Mouse (Mus musculus) embryonic facial prominence, embryonic 15.5 days (tissue): ENCODE data around the gene Bace1. TPM values are rescaled to one million over a fixed set of nuclear protein-coding genes. Genes with fewer than 3 reads are reported as not detected.

Experiments
- ATAC-seq: fragments of 200-750 bp; cut with Nextera tagmentation; 2 replicates; pipeline ENCODE4 v1.8.0; 2017; ENCODE audit warnings: low read depth, moderate TSS enrichment; ENCODE audit not compliant: insufficient number of reproducible peaks, low FRiP score, low TSS enrichment
- H3K27ac ChIP-seq: fragments of 300-500 bp; sonication (generic); replicated peaks from 2 replicates; pipeline ENCODE4 v1.5.1; 2015; ENCODE audit warnings: mild to moderate bottlenecking, inconsistent platforms
- H3K27me3 ChIP-seq: fragments of 300-500 bp; sonication (generic); 2 replicates; pipeline ENCODE4 v1.6.1; 2015; ENCODE audit warnings: inconsistent platforms
- H3K36me3 ChIP-seq: fragments of 300-500 bp; sonication (generic); 2 replicates; pipeline ENCODE4 v1.6.1; 2015; ENCODE audit warnings: mild to moderate bottlenecking, inconsistent platforms
- H3K4me1 ChIP-seq: fragments of 300-500 bp; sonication (generic); 2 replicates; pipeline ENCODE4 v1.6.1; 2015; ENCODE audit warnings: inconsistent platforms
- H3K4me2 ChIP-seq: fragments of 300-500 bp; sonication (generic); replicated peaks from 2 replicates; pipeline ENCODE4 v1.6.1; 2015; ENCODE audit warnings: mild to moderate bottlenecking, inconsistent platforms
- H3K4me3 ChIP-seq: fragments of 300-500 bp; sonication (generic); replicated peaks from 2 replicates; pipeline ENCODE4 v1.5.1; 2015; ENCODE audit warnings: mild to moderate bottlenecking, inconsistent platforms
- H3K9ac ChIP-seq: fragments of 300-500 bp; sonication (generic); 2 replicates; pipeline ENCODE4 v1.6.1; 2015; ENCODE audit warnings: inconsistent platforms
- H3K9me3 ChIP-seq: fragments of 300-500 bp; sonication (generic); replicated peaks from 2 replicates; pipeline ENCODE4 v1.6.1; 2016; ENCODE audit warnings: inconsistent platforms
- WGBS: fragments of 180-500 bp; shearing (Covaris S2); methylation state at CpG from one replicate; pipeline ENCODE4 v1.1.7; 2015; 5-methylcytosine and 5-hydroxymethylcytosine counted together
- polyA plus RNA-seq: library from polyadenylated mRNA; unstranded; fragments of >200 nt; fragmentation: Nextera tagmentation; extraction: Ambion mirVana; gene quantifications from 2 replicates; pipeline ENCODE4 v1.2.1, GENCODE M21; 2015

Gene Bace1
- polyA plus RNA-seq, 1 experiment from 2014 or later: 42.7 TPM

- H3K4me2 ChIP-seq: no peak overlapping the region
- no peak overlapping the region for H3K4me3 ChIP-seq
- H3K4me1 ChIP-seq: peaks cover 29% of the 10 kb centered on the region
- peak overlapping the region; percentile 90 for H3K27ac ChIP-seq
- 0 out of 2 replicates have a peak, but pooled peaks cover 20% of the 10 kb centered on the region for H3K36me3 ChIP-seq
- ATAC-seq: no peak
- no peak overlapping the region for H3K9ac ChIP-seq
- H3K9me3 ChIP-seq: no peaks in the 10 kb centered on the region
- no peaks in the 10 kb centered on the region for H3K27me3 ChIP-seq
- 66% methylated on average over 8 of the region's 8 CpGs for WGBS
Measured at GRCm38 (mm10) chr9:45850528-45851155, 12.3 kb downstream of the Bace1 start.

GRCm38 (mm10) chr9:45851330-45851729 lies 12.9 kb downstream of the Bace1 start:
- no peak overlapping the region for H3K4me2 ChIP-seq
- 0 out of 2 replicates have a peak overlapping the region, but pooled peaks have one; percentile 90 for H3K27ac ChIP-seq
- WGBS: 66% methylated on average over 5 of the region's 5 CpGs
- no peak overlapping the region for H3K9ac ChIP-seq
- no peaks in the 10 kb centered on the region for H3K27me3 ChIP-seq
- no peaks in the 10 kb centered on the region for H3K9me3 ChIP-seq
- peaks cover 29% of the 10 kb centered on the region for H3K4me1 ChIP-seq
- H3K36me3 ChIP-seq: peaks cover 27% of the 10 kb centered on the region; the same call in 1 of the 2 replicates
- no peak overlapping the region for H3K4me3 ChIP-seq
- no peak for ATAC-seq

GRCm38 (mm10) chr9:45851776-45852175 lies 13.4 kb downstream of the Bace1 start:
- no peak overlapping the region for H3K4me3 ChIP-seq
- no peak overlapping the region for H3K27ac ChIP-seq
- WGBS: 89% methylated on average over 2 of the region's 2 CpGs
- no peak overlapping the region for H3K4me2 ChIP-seq
- H3K9ac ChIP-seq: no peak overlapping the region
- no peaks in the 10 kb centered on the region for H3K9me3 ChIP-seq
- no peak for ATAC-seq
- H3K36me3 ChIP-seq: peaks cover 29% of the 10 kb centered on the region
- peaks cover 29% of the 10 kb centered on the region for H3K4me1 ChIP-seq
- H3K27me3 ChIP-seq: no peaks in the 10 kb centered on the region

GRCm38 (mm10) chr9:45853695-45854094 lies 15.3 kb downstream of the Bace1 start:
- H3K4me2 ChIP-seq: no peak overlapping the region
- no peak for ATAC-seq
- no peak overlapping the region for H3K27ac ChIP-seq
- no peaks in the 10 kb centered on the region for H3K9me3 ChIP-seq
- 88% methylated on average over 2 of the region's 2 CpGs for WGBS
- no peak overlapping the region for H3K9ac ChIP-seq
- peaks cover 48% of the 10 kb centered on the region for H3K36me3 ChIP-seq
- H3K27me3 ChIP-seq: no peaks in the 10 kb centered on the region
- H3K4me3 ChIP-seq: no peak overlapping the region
- peaks cover 24% of the 10 kb centered on the region for H3K4me1 ChIP-seq

- Histone ChIP-seq H3K4me3 (no peak overlapping the region), H3K36me3 (peaks cover 53% of the 10 kb centered on the region), H3K9me3 (no peaks in the 10 kb centered on the region), H3K4me2 (no peak overlapping the region), H3K4me1 (peaks cover 20% of the 10 kb centered on the region), H3K9ac (no peak overlapping the region), H3K27ac (no peak overlapping the region), H3K27me3 (no peaks in the 10 kb centered on the region)
- no peak for ATAC-seq
- WGBS: 75% methylated on average over 1 of the region's 1 CpGs
Measured at GRCm38 (mm10) chr9:45854136-45854535, 15.8 kb downstream of the Bace1 start.

GRCm38 (mm10) chr9:45859364-45859763 lies 21.0 kb downstream of the Bace1 start:
- Histone ChIP-seq H3K27me3 (no peaks in the 10 kb centered on the region), H3K9me3 (no peaks in the 10 kb centered on the region), H3K9ac (no peak overlapping the region), H3K4me3 (no peak overlapping the region), H3K4me1 (no peaks in the 10 kb centered on the region), H3K4me2 (no peak overlapping the region), H3K27ac (no peak overlapping the region), H3K36me3 (peaks cover 88% of the 10 kb centered on the region)
- WGBS: 95% methylated on average over 10 of the region's 10 CpGs
- no peak for ATAC-seq

- H3K9ac ChIP-seq: no peak overlapping the region
- ATAC-seq: no peak
- 93% methylated on average over 7 of the region's 7 CpGs for WGBS
- no peaks in the 10 kb centered on the region for H3K9me3 ChIP-seq
- no peak overlapping the region for H3K27ac ChIP-seq
- no peak overlapping the region for H3K4me2 ChIP-seq
- H3K4me3 ChIP-seq: no peak overlapping the region
- peaks cover 92% of the 10 kb centered on the region for H3K36me3 ChIP-seq
- no peaks in the 10 kb centered on the region for H3K27me3 ChIP-seq
- H3K4me1 ChIP-seq: no peaks in the 10 kb centered on the region
Measured at GRCm38 (mm10) chr9:45861813-45862212, 23.4 kb downstream of the Bace1 start.

GRCm38 (mm10) chr9:45869181-45869580 lies 30.8 kb downstream of the Bace1 start:
- ATAC-seq: no peak
- Histone ChIP-seq H3K4me2 (no peak overlapping the region), H3K9ac (no peak overlapping the region), H3K36me3 (peaks cover 80% of the 10 kb centered on the region), H3K27me3 (no peaks in the 10 kb centered on the region), H3K4me3 (no peak overlapping the region), H3K9me3 (no peaks in the 10 kb centered on the region), H3K4me1 (no peaks in the 10 kb centered on the region), H3K27ac (no peak overlapping the region)
- 93% methylated on average over 3 of the region's 3 CpGs for WGBS

GRCm38 (mm10) chr9:45870265-45870664 lies 31.9 kb downstream of the Bace1 start:
- Histone ChIP-seq H3K9me3 (no peaks in the 10 kb centered on the region), H3K27ac (no peak overlapping the region), H3K27me3 (no peaks in the 10 kb centered on the region), H3K9ac (no peak overlapping the region), H3K4me3 (no peak overlapping the region), H3K4me1 (no peaks in the 10 kb centered on the region), H3K36me3 (peaks cover 77% of the 10 kb centered on the region), H3K4me2 (no peak overlapping the region)
- no peak for ATAC-seq
- 91% methylated on average over 3 of the region's 3 CpGs for WGBS

- Histone ChIP-seq H3K27me3 (no peaks in the 10 kb centered on the region), H3K36me3 (peaks cover 70% of the 10 kb centered on the region), H3K9ac (no peak overlapping the region), H3K4me2 (no peak overlapping the region), H3K27ac (no peak overlapping the region), H3K4me3 (no peak overlapping the region), H3K9me3 (no peaks in the 10 kb centered on the region), H3K4me1 (no peaks in the 10 kb centered on the region)
- ATAC-seq: no peak
- WGBS: 67% methylated on average over 2 of the region's 2 CpGs
Measured at GRCm38 (mm10) chr9:45877928-45878327, 39.5 kb downstream of the Bace1 start.

GRCm38 (mm10) chr9:45893681-45894080 lies 55.3 kb downstream of the Bace1 start:
- Histone ChIP-seq H3K9ac (no peak overlapping the region), H3K4me3 (no peak overlapping the region), H3K4me1 (no peaks in the 10 kb centered on the region), H3K9me3 (no peaks in the 10 kb centered on the region), H3K36me3 (peaks cover 83% of the 10 kb centered on the region), H3K27me3 (no peaks in the 10 kb centered on the region), H3K4me2 (no peak overlapping the region), H3K27ac (no peak overlapping the region)
- ATAC-seq: no peak

- H3K36me3 ChIP-seq: peaks cover 30% of the 10 kb centered on the region
- no peaks in the 10 kb centered on the region for H3K9me3 ChIP-seq
- peak overlapping the region; percentile 95; the same call in 1 of the 2 replicates for H3K9ac ChIP-seq
- no peak for ATAC-seq
- H3K27me3 ChIP-seq: no peaks in the 10 kb centered on the region
- H3K27ac ChIP-seq: 0 out of 2 replicates have a peak overlapping the region, but pooled peaks have one; percentile 94
- H3K4me3 ChIP-seq: peak overlapping the region; percentile 77
- peaks cover 25% of the 10 kb centered on the region for H3K4me1 ChIP-seq
- whole genome bisulfite sequencing: 47% methylated on average over 4 of the region's 4 CpGs
- peak overlapping the region; percentile 68 for H3K4me2 ChIP-seq
Measured at GRCm38 (mm10) chr9:45905196-45905595, 66.8 kb downstream of the Bace1 start.
